ENCODE assay signal across 8 mouse cellular contexts in the genomic region with DNA sequence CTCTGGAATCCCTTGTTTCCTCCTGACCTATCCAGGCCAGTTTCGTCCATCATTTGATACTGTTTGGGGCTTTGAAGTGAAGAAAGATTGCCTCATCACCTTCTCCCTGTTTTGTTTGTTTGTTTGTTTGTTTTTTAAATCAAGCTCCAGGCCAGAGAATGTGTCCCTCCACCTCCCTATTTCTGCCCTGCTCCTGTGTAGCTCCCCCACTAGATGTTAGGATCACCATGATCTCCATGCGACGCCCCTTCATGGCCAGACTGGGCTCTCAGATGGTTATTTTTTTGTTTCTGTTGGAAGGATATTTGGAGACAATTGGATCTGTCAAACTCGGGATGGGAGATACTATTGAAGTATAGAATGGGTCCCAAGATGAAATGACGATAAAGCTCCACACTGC. TPM values are rescaled to one million over a fixed set of nuclear protein-coding genes. Genes with fewer than 3 reads are reported as not detected.
DNase-seq lines count a peak whose midpoint lies in the region; ATAC-seq lines count a peak whose summit lies in the region.

A gene (plus strand): TSS at position 301 of the 400 bp plus-strand sequence.

- H3K4me2 ChIP-seq in heart, embryonic 15.5 days: peak within 1 kb of the TSS; percentile 95
- H3K4me2 ChIP-seq in liver, embryonic 12.5 days: peak within 1 kb of the TSS; percentile 83

- H3K27ac ChIP-seq in heart, embryonic 15.5 days: peak within 1 kb of the TSS; percentile 86
- no peak within 1 kb of the TSS for H3K27ac ChIP-seq in liver, embryonic 12.5 days

- WGBS in heart, embryonic 15.5 days: 87% methylated on average over 5 of the region's 5 CpGs
- 73% methylated on average over 5 of the region's 5 CpGs for WGBS in liver, embryonic 12.5 days (ENCODE audit: insufficient replicate concordance)

- no peak for ATAC-seq in heart, embryonic 15.5 days (replicated peaks; ENCODE audit: insufficient number of reproducible peaks, insufficient read depth, low FRiP score, low read depth)
- ATAC-seq in liver, embryonic 12.5 days: no peak
- no peak for ATAC-seq in activated CD4-positive, CD25-positive, alpha-beta regulatory T cell, adult 4 months

- no peaks in the 10 kb centered on the region for H3K36me3 ChIP-seq in heart, embryonic 15.5 days
- H3K36me3 ChIP-seq in liver, embryonic 12.5 days: no peaks in the 10 kb centered on the region

- peaks cover 3% of the 10 kb centered on the region; the same call in 1 of the 2 replicates for H3K27me3 ChIP-seq in heart, embryonic 15.5 days
- H3K27me3 ChIP-seq in liver, embryonic 12.5 days (replicated peaks): peaks cover 69% of the 10 kb centered on the region

- peaks cover 19% of the 10 kb centered on the region for H3K4me1 ChIP-seq in heart, embryonic 15.5 days (replicated peaks)
- peaks cover 16% of the 10 kb centered on the region for H3K4me1 ChIP-seq in liver, embryonic 12.5 days

- H3K4me3 ChIP-seq in heart, embryonic 15.5 days: peak within 1 kb of the TSS; percentile 90
- peak within 1 kb of the TSS; percentile 58 for H3K4me3 ChIP-seq in liver, embryonic 12.5 days

- H3K9me3 ChIP-seq in heart, embryonic 15.5 days (replicated peaks): no peaks in the 10 kb centered on the region
- no peaks in the 10 kb centered on the region for H3K9me3 ChIP-seq in liver, embryonic 12.5 days (replicated peaks)

- peak within 1 kb of the TSS; percentile 79 for H3K9ac ChIP-seq in heart, embryonic 15.5 days
- H3K9ac ChIP-seq in liver, embryonic 12.5 days: peak within 1 kb of the TSS; percentile 40

- no peak for DNase-seq in layer of hippocampus, adult 18-20 months (ENCODE audit: low spot score in 2 of 2)
- no peak for DNase-seq in layer of hippocampus, postnatal 36 days
- DNase-seq in adrenal gland, postnatal 25 days: no peak
- DNase-seq in frontal cortex, adult 2 months (ENCODE audit: extremely low spot score in 1 of 2, low spot score in 1 of 2): no peak
- DNase-seq in cerebellum, postnatal 4 days (ENCODE audit: low spot score in 2 of 2): no peak

RNA-seq across cellular contexts. Expression of the gene that starts here (rescaled TPM):
- 10 to 100 TPM; 11.0 to 12.5 TPM for total RNA-seq in layer of hippocampus, adult 18-20 months (2021)
- 10 to 100 TPM in 1 of 2 experiments, 1 to 10 TPM in 1; 9.2 to 10.2 TPM for total RNA-seq in layer of hippocampus, postnatal 36 days (2021)
- 27.6 and 33.6 TPM in 2 replicates for total RNA-seq in adrenal gland, postnatal 25 days (2021)
- polyA plus RNA-seq in heart, embryonic 15.5 days (2015; fragmentation: Nextera tagmentation; extraction: Ambion mirVana): 19.5 and 25.5 TPM in 2 replicates
- polyA plus RNA-seq in liver, embryonic 12.5 days (2016; fragmentation: Nextera tagmentation; extraction: Ambion mirVana): 3.7 and 4.8 TPM in 2 replicates
- 8.7 and 9.8 TPM in 2 replicates for polyA plus RNA-seq in frontal cortex, adult 2 months (2012; rRNA removed)
- 1 to 10 TPM in 1 of 2 experiments, under 1 TPM in 1; 0.60 to 1.1 TPM for polyA plus RNA-seq in activated CD4-positive, CD25-positive, alpha-beta regulatory T cell, adult 4 months (2017; shearing (Covaris generic))
